Mouse (Mus musculus) stomach, postnatal 0 days (tissue): ENCODE data around the gene Specc1. TPM values are rescaled to one million over a fixed set of nuclear protein-coding genes. Genes with fewer than 3 reads are reported as not detected.

Experiments used
- ATAC-seq: fragments of 200-750 bp; cut with Nextera tagmentation; 2 replicates; pipeline ENCODE4 v1.8.0; 2017; ENCODE audit not compliant: low FRiP score, low TSS enrichment
- DNase-seq: peaks from one replicate; pipeline ENCODE4 v3.0.0-alpha.2; 2016; ENCODE audit warnings: low spot score
- H3K27ac ChIP-seq: fragments of 300-500 bp; sonication (generic); replicated peaks from 2 replicates; pipeline ENCODE4 v1.5.1; 2014; ENCODE audit warnings: mild to moderate bottlenecking, control low read depth
- H3K27me3 ChIP-seq: fragments of 300-500 bp; sonication (generic); 2 replicates; pipeline ENCODE4 v1.6.1; 2014; ENCODE audit warnings: low read length; ENCODE audit not compliant: control insufficient read depth, insufficient read depth
- H3K36me3 ChIP-seq: fragments of 300-500 bp; sonication (generic); 2 replicates; pipeline ENCODE4 v1.6.1; 2014; ENCODE audit warnings: low read length, mixed read lengths; ENCODE audit not compliant: control insufficient read depth, insufficient read depth
- H3K4me1 ChIP-seq: fragments of 300-500 bp; sonication (generic); replicated peaks from 2 replicates; pipeline ENCODE4 v1.6.1; 2014; ENCODE audit warnings: antibody characterized with exemption; ENCODE audit not compliant: control insufficient read depth, insufficient read depth
- H3K4me2 ChIP-seq: fragments of 300-500 bp; sonication (generic); replicated peaks from 2 replicates; pipeline ENCODE4 v1.6.1; 2014; ENCODE audit warnings: low read depth, mild to moderate bottlenecking, control low read depth, moderate library complexity
- H3K4me3 ChIP-seq: fragments of 300-500 bp; sonication (generic); 2 replicates; pipeline ENCODE4 v1.5.1; 2014; ENCODE audit warnings: low read depth, low read length, control low read depth
- H3K9ac ChIP-seq: fragments of 300-500 bp; sonication (generic); 2 replicates; pipeline ENCODE4 v1.6.1; 2014; ENCODE audit warnings: mild to moderate bottlenecking, low read length, control low read depth, mixed read lengths
- H3K9me3 ChIP-seq: fragments of 300-500 bp; sonication (generic); 2 replicates; pipeline ENCODE4 v1.6.1; 2016; ENCODE audit warnings: low read length; ENCODE audit not compliant: control insufficient read depth
- CTCF ChIP-seq: IDR thresholded peaks from 2 replicates; pipeline ENCODE4 v1.5.1; 2016; ENCODE audit warnings: antibody characterized with exemption, low read depth, mild to moderate bottlenecking, moderate library complexity
- EP300 ChIP-seq: optimal IDR thresholded peaks from 2 replicates; pipeline ENCODE3; 2016; ENCODE audit warnings: antibody characterized with exemption
- WGBS: fragments of 180-500 bp; shearing (Covaris S2); extraction: QIAGEN DNeasy Blood & Tissue Kit; methylation state at CpG from one replicate; pipeline ENCODE4 v1.1.7; 2014; 5-methylcytosine and 5-hydroxymethylcytosine counted together
- polyA plus RNA-seq: library from polyadenylated mRNA; unstranded; fragments of >200 nt; fragmentation: Nextera tagmentation; extraction: Ambion mirVana; gene quantifications from 2 replicates; pipeline ENCODE4 v1.2.1, GENCODE M21; 2015

Gene Specc1
- polyA plus RNA-seq, 1 experiment from 2014 or later: 3.2 TPM

- Histone ChIP-seq H3K36me3 (no peaks in the 10 kb centered on the region), H3K9me3 (no peaks in the 10 kb centered on the region), H3K4me3 (no peak overlapping the region), H3K27ac (no peak overlapping the region), H3K4me2 (no peak overlapping the region), H3K27me3 (no peaks in the 10 kb centered on the region), H3K4me1 (0 out of 2 replicates have a peak, but pooled peaks cover 2% of the 10 kb centered on the region), H3K9ac (no peak overlapping the region)
- ATAC-seq (no peak), DNase-seq (no peak)
- no peak for TF ChIP-seq EP300
- TF ChIP-seq CTCF: peak; percentile 41
- WGBS: 63% methylated on average over 16 of the region's 16 CpGs
These were observed 54.2 kb downstream of the Specc1 start for GRCm38 (mm10) chr11:62010625-62011231.

DNA sequence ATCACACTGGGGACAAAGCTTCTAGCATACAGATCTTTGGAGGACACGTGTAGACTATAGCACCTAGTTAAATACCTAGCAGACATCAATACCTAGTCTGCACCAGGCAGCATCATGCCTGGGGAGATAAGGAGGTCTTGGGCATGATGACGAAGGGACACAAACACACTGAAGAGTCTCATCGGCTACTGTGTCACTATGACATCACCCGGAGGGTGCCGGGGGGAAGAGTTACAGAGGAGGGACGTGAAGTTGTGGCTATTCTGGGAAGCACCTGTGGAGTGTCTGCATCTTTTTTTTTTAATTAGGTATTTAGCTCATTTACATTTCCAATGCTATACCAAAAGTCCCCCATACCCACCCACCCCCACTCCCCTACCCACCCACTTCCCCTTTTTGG is 55.5 kb downstream of the Specc1 start:
- no peak for DNase-seq
- no peak overlapping the region for H3K4me3 ChIP-seq
- WGBS: 92% methylated on average over 6 of the region's 6 CpGs
- H3K27ac ChIP-seq: no peak overlapping the region
- no peaks in the 10 kb centered on the region for H3K9me3 ChIP-seq
- TF ChIP-seq EP300: no peak
- TF ChIP-seq CTCF: no peak
- H3K4me2 ChIP-seq: no peak overlapping the region
- no peak for ATAC-seq
- no peaks in the 10 kb centered on the region for H3K27me3 ChIP-seq
- no peak overlapping the region for H3K9ac ChIP-seq
- no peaks in the 10 kb centered on the region for H3K36me3 ChIP-seq
- no peaks in the 10 kb centered on the region for H3K4me1 ChIP-seq

DNA sequence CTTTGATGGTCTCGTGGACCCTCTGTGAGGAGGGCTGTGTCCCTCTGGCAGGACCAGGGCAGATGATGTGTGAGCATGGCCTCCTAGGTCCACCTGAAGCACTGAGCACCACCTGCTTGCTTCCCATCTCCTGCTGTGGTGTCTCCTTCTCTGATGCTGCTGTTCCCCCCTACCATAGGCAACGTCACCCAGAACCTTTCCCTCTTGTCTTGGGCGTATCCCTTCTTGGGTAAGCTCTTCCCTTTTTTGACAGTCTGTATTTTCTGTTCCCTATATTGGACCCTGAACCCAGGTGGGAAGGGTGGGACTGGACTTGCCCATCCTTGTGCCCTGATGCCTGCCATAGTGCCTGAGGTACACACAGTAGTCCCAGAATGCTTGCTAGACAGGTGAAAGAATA is 56.9 kb downstream of the Specc1 start:
- DNase-seq (no peak), ATAC-seq (no peak)
- H3K9ac ChIP-seq: no peak overlapping the region
- H3K36me3 ChIP-seq: no peaks in the 10 kb centered on the region
- no peak overlapping the region for H3K4me2 ChIP-seq
- H3K27me3 ChIP-seq: no peaks in the 10 kb centered on the region
- H3K27ac ChIP-seq: no peak overlapping the region
- no peak overlapping the region for H3K4me3 ChIP-seq
- TF ChIP-seq EP300 (no peak), CTCF (no peak)
- no peaks in the 10 kb centered on the region for H3K9me3 ChIP-seq
- H3K4me1 ChIP-seq: no peaks in the 10 kb centered on the region
- WGBS: 78% methylated on average over 3 of the region's 3 CpGs

- Histone ChIP-seq H3K27ac (no peak overlapping the region), H3K4me1 (no peaks in the 10 kb centered on the region), H3K4me3 (no peak overlapping the region), H3K9ac (no peak overlapping the region), H3K4me2 (no peak overlapping the region), H3K36me3 (no peaks in the 10 kb centered on the region), H3K9me3 (no peaks in the 10 kb centered on the region), H3K27me3 (no peaks in the 10 kb centered on the region)
- WGBS: 63% methylated on average over 13 of the region's 13 CpGs
- DNase-seq (no peak), ATAC-seq (no peak)
- TF ChIP-seq CTCF (no peak), EP300 (no peak)
These were observed 58.6 kb downstream of the Specc1 start for GRCm38 (mm10) chr11:62015071-62015654.

GRCm38 (mm10) chr11:62016985-62017384 is 60.4 kb downstream of the Specc1 start:
- ATAC-seq (no peak), DNase-seq (no peak)
- TF ChIP-seq CTCF (no peak), EP300 (no peak)

More at GRCm38 (mm10) chr11:62016985-62017384, 60.4 kb downstream of the Specc1 start:
- Histone ChIP-seq H3K27me3 (no peaks in the 10 kb centered on the region), H3K4me3 (no peak overlapping the region), H3K27ac (no peak overlapping the region), H3K4me2 (no peak overlapping the region), H3K9ac (no peak overlapping the region), H3K4me1 (no peaks in the 10 kb centered on the region), H3K9me3 (no peaks in the 10 kb centered on the region), H3K36me3 (no peaks in the 10 kb centered on the region)
- 67% methylated on average over 2 of the region's 2 CpGs for WGBS
